9 mouse cellular contexts compared by ENCODE assay signal in genomic region chr16:23515766-23516165, GRCm38 (mm10). TPM values are rescaled to one million over a fixed set of nuclear protein-coding genes. Genes with fewer than 3 reads are reported as not detected.
A peak's percentile ranks its signal among the peaks of the same experiment; 100 is the strongest.
DNase-seq lines count a peak whose midpoint lies in the region; ATAC-seq lines count a peak whose summit lies in the region.
"Had no signal": no experiment of that assay in that cellular context is flagged by ENCODE, and none has a peak within 500 bp of the region (broad histone marks: within the 10 kb centered on the region; RNA-seq: fewer than 3 reads in every experiment).

No protein-coding gene starts in this region.

- no peaks in the 10 kb centered on the region for H3K27me3 ChIP-seq in kidney, embryonic 16.5 days (ENCODE audit: insufficient read depth, low read length)
- no peaks in the 10 kb centered on the region for H3K27me3 ChIP-seq in forebrain, embryonic 16.5 days (replicated peaks; ENCODE audit: control insufficient read depth, insufficient read depth, low read length)
- H3K27me3 ChIP-seq: limb, embryonic 12.5 days had no signal

- peaks cover 29% of the 10 kb centered on the region for H3K4me1 ChIP-seq in kidney, embryonic 16.5 days (ENCODE audit: insufficient read depth, low read length)
- peaks cover 39% of the 10 kb centered on the region for H3K4me1 ChIP-seq in forebrain, embryonic 16.5 days (replicated peaks; ENCODE audit: control insufficient read depth, insufficient read depth, low read length)

- H3K9me3 ChIP-seq in kidney, embryonic 16.5 days (ENCODE audit: low read length): no peaks in the 10 kb centered on the region
- H3K9me3 ChIP-seq in forebrain, embryonic 16.5 days (ENCODE audit: control insufficient read depth, low read length): no peaks in the 10 kb centered on the region
- H3K9me3 ChIP-seq: limb, embryonic 12.5 days had no signal

- no peaks in the 10 kb centered on the region for H3K36me3 ChIP-seq in kidney, embryonic 16.5 days (ENCODE audit: insufficient read depth, low read length)
- H3K36me3 ChIP-seq in forebrain, embryonic 16.5 days (ENCODE audit: control insufficient read depth, insufficient read depth): peaks cover 3% of the 10 kb centered on the region; the same call in 1 of the 2 replicates
- H3K36me3 ChIP-seq: limb, embryonic 12.5 days had no signal

- no peak overlapping the region for H3K4me2 ChIP-seq in kidney, embryonic 16.5 days (replicated peaks; ENCODE audit: low read depth, low read length)
- peak overlapping the region; percentile 14; the same call in 1 of the 2 replicates for H3K4me2 ChIP-seq in forebrain, embryonic 16.5 days (ENCODE audit: low read length)
- H3K4me2 ChIP-seq: limb, embryonic 12.5 days had no signal

- ATAC-seq in kidney, embryonic 16.5 days (ENCODE audit: low FRiP score, low TSS enrichment): no peak
- ATAC-seq in forebrain, embryonic 16.5 days: no peak
- ATAC-seq in CD4-positive, CD25-positive, alpha-beta regulatory T cell, adult 4 months: no peak

- WGBS in kidney, embryonic 16.5 days: 47% methylated on average over 3 of the region's 3 CpGs
- WGBS in forebrain, embryonic 16.5 days: 33% methylated on average over 3 of the region's 3 CpGs

- no peak overlapping the region for H3K27ac ChIP-seq in kidney, embryonic 16.5 days (ENCODE audit: low read length)
- H3K27ac ChIP-seq in forebrain, embryonic 16.5 days (ENCODE audit: low read length): no peak overlapping the region
- H3K27ac ChIP-seq: limb, embryonic 12.5 days had no signal

- no peak overlapping the region for H3K4me3 ChIP-seq in kidney, embryonic 16.5 days (ENCODE audit: low read length)
- no peak overlapping the region for H3K4me3 ChIP-seq in forebrain, embryonic 16.5 days (replicated peaks; ENCODE audit: low read length)
- H3K4me3 ChIP-seq: limb, embryonic 12.5 days had no signal

- H3K9ac ChIP-seq in kidney, embryonic 16.5 days (replicated peaks; ENCODE audit: low read length): no peak overlapping the region
- H3K9ac ChIP-seq in forebrain, embryonic 16.5 days (replicated peaks; ENCODE audit: low read depth, low read length): no peak overlapping the region
- H3K9ac ChIP-seq: limb, embryonic 12.5 days had no signal

- peak; percentile 67 for DNase-seq in kidney, adult 18-20 months
- peak; percentile 60 for DNase-seq in adipocyte (ENCODE audit: low spot score)
- DNase-seq in kidney, postnatal 10 days: peak; percentile 83
- DNase-seq in testis, postnatal 10 days (ENCODE audit: low spot score): peak; percentile 80
- DNase-seq in cerebellum, adult 8-10 months: no peak

RNA-seq across cellular contexts. Expression of gene Rtp4, which starts 4.3 kb away (rescaled TPM):
- polyA plus RNA-seq in kidney, embryonic 16.5 days (2015; fragmentation: Nextera tagmentation; extraction: Ambion mirVana): 6.7 and 8.4 TPM in 2 replicates
- polyA plus RNA-seq in forebrain, embryonic 16.5 days (2015; fragmentation: Nextera tagmentation; extraction: Ambion mirVana): 3.0 and 4.1 TPM in 2 replicates
- 100 to 1,000 TPM; 169 to 171 TPM for polyA plus RNA-seq in CD4-positive, CD25-positive, alpha-beta regulatory T cell, adult 4 months (2017; shearing (Covaris generic))

RNA-seq across cellular contexts. Expression of gene Masp1, which starts 4.8 kb away (rescaled TPM):
- polyA plus RNA-seq in kidney, embryonic 16.5 days (2015; fragmentation: Nextera tagmentation; extraction: Ambion mirVana): 7.6 and 8.0 TPM in 2 replicates
- 46.1 and 51.3 TPM in 2 replicates for polyA plus RNA-seq in forebrain, embryonic 16.5 days (2015; fragmentation: Nextera tagmentation; extraction: Ambion mirVana)
- not detected for polyA plus RNA-seq in CD4-positive, CD25-positive, alpha-beta regulatory T cell, adult 4 months (2017; shearing (Covaris generic))

Comparison
In these comparisons a context has a peak if more than half of its experiments do, and no peak if none do; other contexts are left out.
1. RNA of gene Rtp4, which starts 4.3 kb away (polyA plus RNA-seq): 169 to 171 TPM in CD4-positive, CD25-positive, alpha-beta regulatory T cell, adult 4 months; 6.7 to 8.4 TPM in kidney, embryonic 16.5 days and 3.0 to 4.1 TPM in forebrain, embryonic 16.5 days; every median in the first group is over 10 times any median in the second.